Mouse (Mus musculus) activated CD4-positive, CD25-positive, alpha-beta regulatory T cell (primary cell): ENCODE measurements around the gene Olfr906. TPM values are rescaled to one million over a fixed set of nuclear protein-coding genes. Genes with fewer than 3 reads are reported as not detected.

Experiments
- polyA plus RNA-seq, 2 experiments: library from polyadenylated mRNA; unstranded; fragments of 100-300 nt; shearing (Covaris generic); gene quantifications; one replicate each; pipeline ENCODE4 v1.2.1; 2017

The Olfr906 gene
- not detected for polyA plus RNA-seq

DNA sequence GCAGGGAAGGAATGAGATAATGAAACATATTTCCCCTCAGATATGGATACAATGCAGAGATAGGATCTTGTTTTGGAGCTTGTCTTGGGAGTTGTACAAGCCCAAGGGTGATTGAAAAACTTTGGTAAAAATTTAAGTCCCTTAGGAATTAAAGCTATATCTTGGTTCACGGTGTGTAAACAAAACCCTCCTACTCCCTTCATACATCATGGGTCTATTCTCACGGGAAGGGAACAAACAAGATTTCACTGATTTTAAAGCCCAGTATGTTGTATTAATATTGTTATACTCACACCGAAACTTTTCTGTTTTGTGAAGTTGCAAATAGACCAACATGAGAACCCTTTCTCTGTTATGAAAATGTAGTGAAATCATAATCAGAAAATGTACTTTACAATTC is at the start of gene Olfr906:
Gene Olfr906 (plus strand): TSS at position 301 of the 400 bp plus-strand sequence.

DNA sequence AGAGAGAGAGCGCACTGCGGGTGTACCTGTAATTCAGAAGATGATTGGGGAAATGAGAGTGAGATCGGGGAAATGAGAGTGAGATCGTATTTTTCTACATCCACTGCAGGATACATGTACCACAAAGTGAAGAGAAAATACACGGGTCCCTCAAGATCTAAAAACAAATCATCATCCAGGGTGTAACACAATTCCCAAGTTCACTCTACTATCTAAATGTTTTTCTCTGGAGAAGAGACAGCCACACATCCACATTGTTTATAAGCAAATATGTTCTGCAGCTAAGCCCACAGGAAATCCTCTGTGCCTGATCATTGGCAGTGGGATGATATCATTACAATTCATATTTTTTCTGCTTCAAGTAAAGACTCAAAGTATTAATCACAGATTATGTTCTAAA is 39.5 kb upstream of the Olfr906 start, which contains the start of gene Olfr902:
Gene Olfr902 (plus strand): TSS at position 301 of the 400 bp plus-strand sequence.

DNA sequence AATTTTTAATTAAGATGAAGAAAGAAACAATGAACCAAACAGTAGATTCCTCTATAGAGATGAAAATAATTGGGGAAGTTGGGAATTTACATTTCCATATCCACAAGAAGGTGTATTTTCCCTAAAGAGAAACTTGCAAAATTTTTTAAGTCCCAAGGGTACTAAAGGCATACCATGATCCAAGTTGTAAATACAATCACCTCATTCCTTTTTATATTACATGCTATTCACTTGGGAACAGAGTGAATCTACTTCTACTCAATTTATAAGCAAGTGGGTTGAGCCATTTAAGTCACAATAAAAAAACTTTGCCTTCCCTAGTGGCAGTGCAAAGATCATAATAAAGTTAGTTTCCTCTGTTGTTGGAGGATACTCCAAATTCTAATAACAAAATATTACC is 24.0 kb upstream of the Olfr906 start, which contains the start of gene Olfr904:
Gene Olfr904 (plus strand): TSS at position 301 of the 400 bp plus-strand sequence.

DNA sequence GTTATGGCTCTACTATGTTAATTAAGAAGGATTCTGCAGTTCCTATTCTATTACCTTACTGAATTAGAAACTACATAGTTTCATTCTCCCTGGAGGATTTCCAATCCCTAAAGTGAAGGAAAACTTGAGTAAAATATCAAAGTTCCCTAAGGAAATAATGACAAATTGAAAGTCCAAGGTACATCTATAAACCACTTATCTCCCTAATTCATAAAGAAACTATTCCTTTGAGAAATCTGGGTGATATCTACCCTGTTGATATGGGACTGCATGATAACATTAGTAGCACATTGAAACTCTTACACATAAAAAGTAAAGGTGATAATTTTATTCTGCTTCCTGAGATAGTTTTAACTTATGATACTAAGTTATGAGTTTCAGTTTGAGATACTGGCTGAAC is 16.1 kb upstream of the Olfr906 start, which contains the start of gene Olfr905:
Gene Olfr905 (plus strand): TSS at position 301 of the 400 bp plus-strand sequence.

DNA sequence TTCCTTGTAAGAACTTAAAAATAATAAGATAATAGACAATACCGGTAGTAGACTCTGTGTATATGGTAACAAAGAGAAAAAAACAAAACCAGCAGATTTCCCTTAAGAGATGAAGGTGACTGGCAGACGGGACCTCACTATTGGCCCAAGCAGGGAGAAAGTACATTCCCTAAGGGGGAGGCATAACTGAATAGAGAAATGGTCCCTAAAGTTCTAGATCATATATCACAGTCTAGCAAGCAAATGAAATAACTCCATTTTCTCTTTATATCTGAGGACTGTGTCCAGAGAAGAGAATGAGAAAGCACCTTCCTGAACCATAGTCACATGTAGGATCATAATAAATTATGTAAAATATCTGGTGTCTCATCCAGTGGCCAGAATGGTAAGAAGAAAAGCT is 8.6 kb downstream of the Olfr906 start, which contains the start of gene Olfr907:
Gene Olfr907 (plus strand): TSS at position 301 of the 400 bp plus-strand sequence.

DNA sequence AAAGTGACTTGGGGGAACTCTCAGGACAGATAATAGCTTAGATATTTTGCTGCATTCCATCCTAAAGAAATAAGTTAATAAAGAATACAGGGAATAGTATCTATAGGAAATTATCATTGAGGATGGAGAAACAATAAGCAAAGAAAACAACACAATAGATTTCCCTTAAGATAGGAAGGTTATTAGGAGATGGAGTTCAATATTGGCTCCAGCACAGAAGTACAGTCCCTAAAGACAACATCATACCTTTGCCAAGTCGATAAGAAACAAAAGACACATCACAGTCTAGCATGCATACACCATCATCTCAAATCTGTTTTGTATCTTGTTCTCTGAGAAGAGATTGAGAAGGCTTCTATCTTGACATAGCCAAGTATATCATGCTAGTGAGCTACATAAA is 34.4 kb downstream of the Olfr906 start, which contains the start of gene Olfr911-ps1:
Gene Olfr911-ps1 (plus strand): TSS at position 301 of the 400 bp plus-strand sequence.

DNA sequence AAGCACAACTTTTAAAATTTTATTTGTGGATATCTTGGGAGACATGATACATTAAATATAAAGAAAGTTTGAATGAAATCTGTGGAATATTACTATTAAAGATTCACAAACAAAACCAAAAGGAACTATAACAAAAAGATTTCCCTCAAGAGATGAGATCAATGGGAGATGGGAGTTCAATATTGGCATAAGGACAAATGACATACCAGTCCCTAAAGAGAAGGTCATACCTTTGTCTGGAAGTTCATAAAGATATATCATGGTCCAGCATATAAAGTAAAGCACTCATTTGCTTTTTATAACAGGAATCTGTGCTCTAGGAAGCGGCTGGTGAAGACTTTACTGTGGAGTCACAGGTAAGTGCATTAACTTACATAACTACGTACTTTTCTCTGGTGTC is 50.7 kb downstream of the Olfr906 start, which contains the start of gene Olfr910:
Gene Olfr910 (plus strand): TSS at position 301 of the 400 bp plus-strand sequence.

Other genes starting within 250 kb of the Olfr906 start
- gene Olfr143, start 234.3 kb upstream of the Olfr906 start, polyA plus RNA-seq: under 1 TPM in 1 of 2 experiments, not detected in 1; 0.11 TPM
- under 1 TPM in 1 of 2 experiments, not detected in 1; 0.18 TPM for gene Olfr895, start 219.2 kb upstream of the Olfr906 start, polyA plus RNA-seq
- not detected for gene Olfr896-ps1, start 196.0 kb upstream of the Olfr906 start, polyA plus RNA-seq
- not detected for gene Olfr25, start 158.0 kb upstream of the Olfr906 start, polyA plus RNA-seq
- gene Olfr898, start 138.7 kb upstream of the Olfr906 start, polyA plus RNA-seq: under 1 TPM; 0.13 to 0.28 TPM
- gene Olfr250, start 120.2 kb upstream of the Olfr906 start, polyA plus RNA-seq: under 1 TPM in 1 of 2 experiments, not detected in 1; 0.07 TPM
- under 1 TPM in 1 of 2 experiments, not detected in 1; 0.10 TPM for gene Olfr251, start 110.0 kb upstream of the Olfr906 start, polyA plus RNA-seq
- under 1 TPM in 1 of 2 experiments, not detected in 1; 0.04 TPM for gene Olfr147, start 85.4 kb upstream of the Olfr906 start, polyA plus RNA-seq
- under 1 TPM in 1 of 2 experiments, not detected in 1; 0.10 TPM for gene Olfr901, start 57.6 kb upstream of the Olfr906 start, polyA plus RNA-seq
- not detected for gene Olfr902, start 39.4 kb upstream of the Olfr906 start, polyA plus RNA-seq
- gene Olfr904, start 23.9 kb upstream of the Olfr906 start, polyA plus RNA-seq: not detected
- under 1 TPM in 1 of 2 experiments, not detected in 1; 0.21 TPM for gene Olfr905, start 16.0 kb upstream of the Olfr906 start, polyA plus RNA-seq
- gene Olfr907, start 8.7 kb downstream of the Olfr906 start, polyA plus RNA-seq: not detected
- under 1 TPM in 1 of 2 experiments, not detected in 1; 0.06 TPM for gene Olfr911-ps1, start 34.5 kb downstream of the Olfr906 start, polyA plus RNA-seq
- gene Olfr910, start 50.8 kb downstream of the Olfr906 start, polyA plus RNA-seq: not detected
- under 1 TPM; 0.07 to 0.27 TPM for gene Olfr912, start 93.1 kb downstream of the Olfr906 start, polyA plus RNA-seq
- gene Olfr913, start 105.7 kb downstream of the Olfr906 start, polyA plus RNA-seq: not detected
- gene Olfr914, start 118.0 kb downstream of the Olfr906 start, polyA plus RNA-seq: under 1 TPM in 1 of 2 experiments, not detected in 1; 0.04 TPM
- gene Olfr916, start 172.8 kb downstream of the Olfr906 start, polyA plus RNA-seq: under 1 TPM; 0.10 to 0.44 TPM
- gene Olfr917, start 178.8 kb downstream of the Olfr906 start, polyA plus RNA-seq: not detected
- not detected for gene Olfr918, start 187.5 kb downstream of the Olfr906 start, polyA plus RNA-seq
- gene Olfr919, start 216.6 kb downstream of the Olfr906 start, polyA plus RNA-seq: not detected
- gene Vwa5a, start 231.2 kb downstream of the Olfr906 start, polyA plus RNA-seq: 10 to 100 TPM; 23.5 to 31.6 TPM